Mouse (Mus musculus): ENCODE data around the gene Ak3.
A peak's percentile ranks its signal among the peaks of the same experiment; 100 is the strongest.

Ak3 gene

GRCm38 (mm10) chr19:28995366-28995765, 52.4 kb downstream of the Ak3 start:
- no peak for DNase-seq (ENCODE audit: low read depth, low spot score)

GRCm38 (mm10) chr19:28994870-28995269, 52.9 kb downstream of the Ak3 start:
- DNase-seq (ENCODE audit: low read depth, low spot score) = peak; percentile 37

GRCm38 (mm10) chr19:28991391-28991790, 56.4 kb downstream of the Ak3 start:
- no peak for DNase-seq (ENCODE audit: low read depth, low spot score)

GRCm38 (mm10) chr19:28990590-28991221, 57.1 kb downstream of the Ak3 start:
- peak; percentile 40 for DNase-seq (ENCODE audit: low read depth, low spot score)

GRCm38 (mm10) chr19:28990194-28990589, 57.6 kb downstream of the Ak3 start, which contains the start of gene Cdc37l1:
Gene Cdc37l1, plus strand, starts transcription at chr19:28990352.
- peak; percentile 97 for DNase-seq (ENCODE audit: low read depth, low spot score)

GRCm38 (mm10) chr19:28989515-28989914, 58.2 kb downstream of the Ak3 start:
- DNase-seq (ENCODE audit: low read depth, low spot score) = no peak

GRCm38 (mm10) chr19:28982617-28983016, 65.1 kb downstream of the Ak3 start:
- no peak for DNase-seq (ENCODE audit: low read depth, low spot score)

- DNase-seq (ENCODE audit: low read depth, low spot score) = peak; percentile 94
These were observed 72.7 kb downstream of the Ak3 start for GRCm38 (mm10) chr19:28974862-28975611.

All from ZHBTc4 (cell line).